Mouse (Mus musculus) erythroblast, embryonic 14.5 days (primary cell): Measurements from ENCODE around the gene Map3k12.

ENCODE experiments used
- GATA1 ChIP-seq: IDR thresholded peaks from 2 replicates; pipeline ENCODE4 v1.6.1; 2012; ENCODE audit warnings: low read length, inconsistent platforms, mixed read lengths
- TAL1 ChIP-seq: IDR thresholded peaks from 3 replicates; pipeline ENCODE4 v1.6.1; 2012; ENCODE audit warnings: low read length, inconsistent platforms, mixed read lengths

- no peak for TF ChIP-seq TAL1
- TF ChIP-seq GATA1 = no peak
Observed at GRCm38 (mm10) chr15:102463666-102464065, 53.2 kb downstream of the Map3k12 start.
